Mouse (Mus musculus): ENCODE data around the gene Fcna. TPM values are rescaled to one million over a fixed set of nuclear protein-coding genes. Genes with fewer than 3 reads are reported as not detected.

Gene Fcna
- polyA plus RNA-seq, 2 experiments, result 0.98 to 2.0 TPM

DNA sequence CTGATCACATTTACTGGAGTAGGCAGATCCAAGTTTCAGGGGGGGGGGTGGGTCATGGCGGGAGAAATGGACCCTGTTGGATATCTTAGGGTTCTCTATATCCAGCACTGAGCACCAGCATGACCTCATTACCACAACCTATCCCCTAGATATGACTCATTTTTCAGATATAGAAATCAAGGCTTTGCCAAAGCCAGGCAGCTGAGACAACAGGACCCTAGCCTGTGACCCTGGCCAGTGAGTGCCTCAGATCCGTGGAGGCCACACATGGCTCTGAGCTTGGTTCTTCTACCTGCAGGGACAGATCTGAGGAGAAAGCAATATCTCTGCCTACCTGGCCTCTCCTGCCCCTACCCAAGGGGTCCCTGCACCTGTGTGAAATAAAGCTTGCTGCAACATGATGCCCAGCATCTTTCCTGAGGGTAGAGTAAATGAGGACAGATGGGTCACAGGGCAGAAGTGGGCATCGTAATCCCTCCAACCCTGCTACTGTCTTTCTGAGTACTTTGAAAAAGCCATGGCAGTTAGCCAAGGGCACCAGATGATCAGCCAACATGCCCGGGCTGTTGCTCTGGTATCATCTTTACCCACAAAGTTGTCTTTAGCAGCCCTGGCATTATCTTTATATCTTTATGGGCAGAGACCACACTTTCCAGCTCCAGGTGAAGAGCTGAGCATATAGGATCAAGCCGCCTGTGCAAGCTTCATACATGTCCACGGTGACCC is 33.6 kb upstream of the Fcna start:
- DNase-seq (ENCODE audit: low spot score) (no peak), ATAC-seq (ENCODE audit: low FRiP score, low read depth) (no peak)
- no peak overlapping the region for H3K4me3 ChIP-seq (replicated peaks; ENCODE audit: low read length)
- H3K36me3 ChIP-seq (ENCODE audit: control insufficient read depth, insufficient read depth, low read length), result no peaks in the 10 kb centered on the region
- TF ChIP-seq POLR2A (IDR thresholded peaks at IDR 0.05; ENCODE audit: borderline replicate concordance, extremely low read depth, insufficient read depth, insufficient read length), result no peak
- H3K9me3 ChIP-seq (ENCODE audit: control insufficient read depth, low read length), result no peaks in the 10 kb centered on the region
- WGBS, result 84% methylated on average over 6 of the region's 6 CpGs
- H3K27me3 ChIP-seq (ENCODE audit: control insufficient read depth, insufficient read depth, low read length), result no peaks in the 10 kb centered on the region
- H3K27ac ChIP-seq (replicated peaks; ENCODE audit: low read depth, low read length), result no peak overlapping the region
- H3K9ac ChIP-seq (ENCODE audit: low read depth, low read length, severe bottlenecking), result no peak overlapping the region
- no peaks in the 10 kb centered on the region for H3K4me1 ChIP-seq (ENCODE audit: control insufficient read depth, insufficient read depth, low read length)
- H3K4me2 ChIP-seq (replicated peaks; ENCODE audit: low read depth, low read length, severe bottlenecking), result no peak overlapping the region

- H3K4me1 ChIP-seq (ENCODE audit: control insufficient read depth, insufficient read depth, low read length), result no peaks in the 10 kb centered on the region
- whole genome bisulfite sequencing, result 89% methylated on average over 8 of the region's 8 CpGs
- H3K4me2 ChIP-seq (replicated peaks; ENCODE audit: low read depth, low read length, severe bottlenecking), result no peak overlapping the region
- no peak overlapping the region for H3K27ac ChIP-seq (replicated peaks; ENCODE audit: low read depth, low read length)
- no peaks in the 10 kb centered on the region for H3K27me3 ChIP-seq (ENCODE audit: control insufficient read depth, insufficient read depth, low read length)
- no peak for TF ChIP-seq POLR2A (IDR thresholded peaks at IDR 0.05; ENCODE audit: borderline replicate concordance, extremely low read depth, insufficient read depth, insufficient read length)
- no peaks in the 10 kb centered on the region for H3K36me3 ChIP-seq (ENCODE audit: control insufficient read depth, insufficient read depth, low read length)
- ATAC-seq (ENCODE audit: low FRiP score, low read depth) (no peak), DNase-seq (ENCODE audit: low spot score) (no peak)
- H3K9me3 ChIP-seq (ENCODE audit: control insufficient read depth, low read length), result no peaks in the 10 kb centered on the region
- H3K4me3 ChIP-seq (replicated peaks; ENCODE audit: low read length), result no peak overlapping the region
- H3K9ac ChIP-seq (ENCODE audit: low read depth, low read length, severe bottlenecking), result no peak overlapping the region
Observed at GRCm38 (mm10) chr2:25660279-25660678, 32.4 kb upstream of the Fcna start.

GRCm38 (mm10) chr2:25657652-25658051 is 29.8 kb upstream of the Fcna start, which contains the start of gene Lcn5:
Gene Lcn5, plus strand, starts transcription at chr2:25657952.
- no peaks in the 10 kb centered on the region for H3K36me3 ChIP-seq (ENCODE audit: control insufficient read depth, insufficient read depth, low read length)
- H3K27me3 ChIP-seq (ENCODE audit: control insufficient read depth, insufficient read depth, low read length), result no peaks in the 10 kb centered on the region
- H3K4me1 ChIP-seq (ENCODE audit: control insufficient read depth, insufficient read depth, low read length), result no peaks in the 10 kb centered on the region
- DNase-seq (ENCODE audit: low spot score), result no peak
- H3K27ac ChIP-seq (replicated peaks; ENCODE audit: low read depth, low read length), result no peak within 1 kb of the TSS
- no peak within 1 kb of the TSS for H3K9ac ChIP-seq (ENCODE audit: low read depth, low read length, severe bottlenecking)
- H3K4me2 ChIP-seq (replicated peaks; ENCODE audit: low read depth, low read length, severe bottlenecking), result no peak within 1 kb of the TSS
- no peak for TF ChIP-seq POLR2A (IDR thresholded peaks at IDR 0.05; ENCODE audit: borderline replicate concordance, extremely low read depth, insufficient read depth, insufficient read length)
- no peak for ATAC-seq (ENCODE audit: low FRiP score, low read depth)
- H3K4me3 ChIP-seq (replicated peaks; ENCODE audit: low read length), result no peak within 1 kb of the TSS
- H3K9me3 ChIP-seq (ENCODE audit: control insufficient read depth, low read length), result no peaks in the 10 kb centered on the region

DNA sequence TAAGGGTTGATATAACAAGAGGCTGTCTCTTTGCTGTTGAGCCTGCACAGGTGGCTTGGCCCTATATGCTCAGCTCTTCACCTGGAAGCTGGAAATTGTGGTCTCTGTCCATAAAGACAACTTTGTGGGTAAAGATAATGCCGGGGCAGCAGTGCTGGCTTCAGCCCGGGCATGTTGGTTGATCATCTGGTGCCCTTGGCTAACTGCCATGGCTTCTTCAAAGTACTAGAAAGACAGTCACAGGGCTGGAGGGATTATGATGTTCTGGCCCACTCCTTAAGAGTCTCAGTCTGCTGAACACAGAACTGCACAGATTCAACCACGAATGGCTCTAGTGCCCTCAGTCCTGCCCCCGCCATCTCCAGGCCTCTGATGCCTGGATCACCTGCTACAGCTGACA is 29.4 kb upstream of the Fcna start:
- WGBS, result 83% methylated on average over 4 of the region's 4 CpGs
- Histone ChIP-seq H3K4me1 (ENCODE audit: control insufficient read depth, insufficient read depth, low read length) (no peaks in the 10 kb centered on the region), H3K9me3 (ENCODE audit: control insufficient read depth, low read length) (no peaks in the 10 kb centered on the region), H3K4me3 (replicated peaks; ENCODE audit: low read length) (no peak overlapping the region), H3K27me3 (ENCODE audit: control insufficient read depth, insufficient read depth, low read length) (no peaks in the 10 kb centered on the region), H3K36me3 (ENCODE audit: control insufficient read depth, insufficient read depth, low read length) (no peaks in the 10 kb centered on the region), H3K4me2 (replicated peaks; ENCODE audit: low read depth, low read length, severe bottlenecking) (no peak overlapping the region), H3K9ac (ENCODE audit: low read depth, low read length, severe bottlenecking) (no peak overlapping the region), H3K27ac (replicated peaks; ENCODE audit: low read depth, low read length) (no peak overlapping the region)
- no peak for TF ChIP-seq POLR2A (IDR thresholded peaks at IDR 0.05; ENCODE audit: borderline replicate concordance, extremely low read depth, insufficient read depth, insufficient read length)
- DNase-seq (ENCODE audit: low spot score) (no peak), ATAC-seq (ENCODE audit: low FRiP score, low read depth) (no peak)

GRCm38 (mm10) chr2:25656691-25657090 is 28.9 kb upstream of the Fcna start:
- WGBS, result 78% methylated on average over 4 of the region's 4 CpGs

More at GRCm38 (mm10) chr2:25656691-25657090, 28.9 kb upstream of the Fcna start:
- Histone ChIP-seq H3K4me2 (replicated peaks; ENCODE audit: low read depth, low read length, severe bottlenecking) (no peak overlapping the region), H3K4me3 (replicated peaks; ENCODE audit: low read length) (no peak overlapping the region), H3K4me1 (ENCODE audit: control insufficient read depth, insufficient read depth, low read length) (no peaks in the 10 kb centered on the region), H3K27me3 (ENCODE audit: control insufficient read depth, insufficient read depth, low read length) (no peaks in the 10 kb centered on the region), H3K9me3 (ENCODE audit: control insufficient read depth, low read length) (no peaks in the 10 kb centered on the region), H3K27ac (replicated peaks; ENCODE audit: low read depth, low read length) (no peak overlapping the region), H3K36me3 (ENCODE audit: control insufficient read depth, insufficient read depth, low read length) (no peaks in the 10 kb centered on the region), H3K9ac (ENCODE audit: low read depth, low read length, severe bottlenecking) (no peak overlapping the region)
- TF ChIP-seq POLR2A (IDR thresholded peaks at IDR 0.05; ENCODE audit: borderline replicate concordance, extremely low read depth, insufficient read depth, insufficient read length), result no peak
- DNase-seq (ENCODE audit: low spot score) (no peak), ATAC-seq (ENCODE audit: low FRiP score, low read depth) (no peak)

All from limb, embryonic 14.5 days (tissue).